Mouse (Mus musculus): ENCODE measurements at regions not wholly inside any gene's neighbourhood (a gene's known extent, or its start where the extent isn't known, plus 50 kb on each side); places are given as distances from the start of the nearest gene placed in this dataset.

- no peak for TF ChIP-seq CTCF (IDR thresholded peaks at IDR 0.05; ENCODE audit: low read depth)
- no peak for TF ChIP-seq EP300 (IDR thresholded peaks at IDR 0.05; ENCODE audit: low read depth)
Measured at GRCm38 (mm10) chr11:18631975-18632773, 386.6 kb downstream of the Meis1 start.
